Mouse (Mus musculus) embryonic facial prominence, embryonic 11.5 days (tissue): ENCODE results near the gene Crybb2. TPM values are rescaled to one million over a fixed set of nuclear protein-coding genes. Genes with fewer than 3 reads are reported as not detected.
A peak's percentile ranks its signal among the peaks of the same experiment; 100 is the strongest.
"Not testable (repeated sequence)": the region's sequence is repeated elsewhere in the genome, so short reads cannot be mapped to it uniquely, and the experiment has no call there.

ENCODE experiments used
- ATAC-seq: fragments of 200-750 bp; cut with Nextera tagmentation; replicated peaks from 2 replicates; pipeline ENCODE4 v1.8.0; 2017; ENCODE audit warnings: low read depth; ENCODE audit not compliant: insufficient number of reproducible peaks, low FRiP score, low TSS enrichment
- DNase-seq: peaks from one replicate; pipeline ENCODE4 v3.0.0-alpha.2; 2015; ENCODE audit warnings: low spot score
- H3K27ac ChIP-seq: fragments of 300-500 bp; sonication (generic); replicated peaks from 2 replicates; pipeline ENCODE4 v1.5.1; 2014; ENCODE audit warnings: mild to moderate bottlenecking, low read depth, low read length, control low read depth
- H3K27me3 ChIP-seq: fragments of 300-500 bp; sonication (generic); 2 replicates; pipeline ENCODE4 v1.6.1; 2014; ENCODE audit warnings: mild to moderate bottlenecking, low read length, moderate library complexity, mixed read lengths; ENCODE audit not compliant: control insufficient read depth, insufficient read depth
- H3K36me3 ChIP-seq: fragments of 300-500 bp; sonication (generic); replicated peaks from 2 replicates; pipeline ENCODE4 v1.6.1; 2014; ENCODE audit warnings: low read depth, mild to moderate bottlenecking, low read length, moderate library complexity, mixed read lengths; ENCODE audit not compliant: control insufficient read depth, insufficient read depth
- H3K4me1 ChIP-seq: fragments of 300-500 bp; sonication (generic); 2 replicates; pipeline ENCODE4 v1.6.1; 2014; ENCODE audit warnings: low read length, mixed read lengths; ENCODE audit not compliant: control insufficient read depth, insufficient read depth
- H3K4me2 ChIP-seq: fragments of 300-500 bp; sonication (generic); 2 replicates; pipeline ENCODE4 v1.6.1; 2014; ENCODE audit warnings: low read depth, mild to moderate bottlenecking, control low read depth, low read length, moderate library complexity
- H3K4me3 ChIP-seq: fragments of 300-500 bp; sonication (generic); 2 replicates; pipeline ENCODE4 v1.5.1; 2014; ENCODE audit warnings: low read depth, low read length, control low read depth
- H3K9ac ChIP-seq: fragments of 300-500 bp; sonication (generic); replicated peaks from 2 replicates; pipeline ENCODE4 v1.6.1; 2014; ENCODE audit warnings: mild to moderate bottlenecking, control low read depth, low read length
- H3K9me3 ChIP-seq: fragments of 300-500 bp; sonication (generic); replicated peaks from 2 replicates; pipeline ENCODE4 v1.6.1; 2016; ENCODE audit warnings: mild to moderate bottlenecking, low read length, inconsistent platforms, mixed read lengths; ENCODE audit not compliant: control insufficient read depth
- WGBS: fragments of 180-500 bp; shearing (Covaris S2); extraction: QIAGEN DNeasy Blood & Tissue Kit; methylation state at CpG from one replicate; pipeline ENCODE4 v1.1.7; 2014; 5-methylcytosine and 5-hydroxymethylcytosine counted together
- polyA plus RNA-seq: library from polyadenylated mRNA; unstranded; fragments of >200 nt; fragmentation: Nextera tagmentation; extraction: Ambion mirVana; gene quantifications from 2 replicates; pipeline ENCODE4 v1.2.1, GENCODE M21; 2014

Crybb2 gene
- polyA plus RNA-seq, 1 experiment from 2014 or later, result not detected

- H3K9me3 ChIP-seq, result no peaks in the 10 kb centered on the region
- ATAC-seq (no peak), DNase-seq (no peak)
- H3K27ac ChIP-seq, result no peak overlapping the region
- no peak overlapping the region for H3K4me3 ChIP-seq
- 0 out of 2 replicates have a peak overlapping the region, but pooled peaks have one; percentile 15 for H3K9ac ChIP-seq
- no peak overlapping the region for H3K4me2 ChIP-seq
- 22% methylated on average over 1 of the region's 1 CpGs for WGBS
- H3K27me3 ChIP-seq, result no peaks in the 10 kb centered on the region
- no peaks in the 10 kb centered on the region for H3K36me3 ChIP-seq
- H3K4me1 ChIP-seq, result no peaks in the 10 kb centered on the region; the same call in 1 of the 2 replicates
These were observed 41.0 kb upstream of the Crybb2 start for GRCm38 (mm10) chr5:113110929-113111328.

DNA sequence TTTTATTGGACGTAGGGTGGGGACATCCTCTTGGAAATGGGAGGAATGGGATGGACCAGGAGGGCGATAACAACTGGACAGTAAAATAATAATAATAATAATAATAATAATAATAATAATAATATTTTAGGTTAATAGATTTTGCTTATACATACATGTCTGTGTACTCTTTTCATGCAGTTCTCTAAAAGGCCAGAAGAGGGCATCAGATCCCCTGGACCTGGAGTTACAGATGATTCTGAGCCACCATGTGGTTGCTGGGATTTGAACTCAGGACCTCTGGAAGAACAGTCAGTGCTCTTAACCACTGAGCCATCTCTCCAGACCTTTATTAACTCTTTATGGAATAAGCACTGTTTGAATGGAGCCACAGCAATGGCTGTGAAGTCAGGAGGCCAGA, 39.7 kb upstream of the Crybb2 start:
- H3K36me3 ChIP-seq, H3K4me3 ChIP-seq, ATAC-seq, DNase-seq, H3K4me2 ChIP-seq, H3K9ac ChIP-seq, H3K27me3 ChIP-seq, H3K9me3 ChIP-seq, H3K27ac ChIP-seq, H3K4me1 ChIP-seq: not testable (repeated sequence)
- WGBS, result 88% methylated on average over 2 of the region's 2 CpGs

DNA sequence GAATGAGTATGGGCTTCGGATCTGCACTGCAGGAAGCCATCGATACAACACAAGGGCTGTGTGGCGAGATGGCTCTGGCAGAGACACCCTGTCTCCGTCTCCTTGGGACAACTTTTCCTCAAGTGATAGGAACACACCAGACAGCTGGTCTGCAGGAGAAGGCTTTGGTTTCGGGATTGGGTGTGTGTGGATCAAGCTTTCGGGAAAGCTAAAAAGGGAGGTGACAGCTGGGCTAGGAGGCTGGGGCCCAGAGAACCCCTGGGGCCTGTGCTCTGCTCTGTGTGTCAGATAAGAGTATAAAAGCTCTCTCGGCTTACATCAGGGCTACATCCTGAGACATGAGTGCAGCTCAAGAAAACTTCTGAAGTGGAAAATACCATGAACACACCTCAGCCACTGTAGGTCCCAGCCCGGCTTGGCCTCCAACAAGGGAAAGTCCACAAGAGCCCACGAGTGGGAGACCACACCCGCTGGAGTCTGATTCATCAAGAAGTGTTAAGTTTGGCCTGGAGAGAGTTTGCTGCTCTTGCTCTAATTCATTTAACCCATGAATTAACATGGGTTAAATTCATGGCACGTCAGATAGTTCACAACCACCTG, 38.3 kb upstream of the Crybb2 start:
- 78% methylated on average over 11 of the region's 11 CpGs for WGBS
- no peak for ATAC-seq
- Histone ChIP-seq H3K27ac (no peak overlapping the region), H3K36me3 (no peaks in the 10 kb centered on the region), H3K4me2 (no peak overlapping the region), H3K4me1 (no peaks in the 10 kb centered on the region), H3K4me3 (no peak overlapping the region), H3K27me3 (no peaks in the 10 kb centered on the region), H3K9ac (no peak overlapping the region), H3K9me3 (no peaks in the 10 kb centered on the region)
- DNase-seq, result no peak

DNA sequence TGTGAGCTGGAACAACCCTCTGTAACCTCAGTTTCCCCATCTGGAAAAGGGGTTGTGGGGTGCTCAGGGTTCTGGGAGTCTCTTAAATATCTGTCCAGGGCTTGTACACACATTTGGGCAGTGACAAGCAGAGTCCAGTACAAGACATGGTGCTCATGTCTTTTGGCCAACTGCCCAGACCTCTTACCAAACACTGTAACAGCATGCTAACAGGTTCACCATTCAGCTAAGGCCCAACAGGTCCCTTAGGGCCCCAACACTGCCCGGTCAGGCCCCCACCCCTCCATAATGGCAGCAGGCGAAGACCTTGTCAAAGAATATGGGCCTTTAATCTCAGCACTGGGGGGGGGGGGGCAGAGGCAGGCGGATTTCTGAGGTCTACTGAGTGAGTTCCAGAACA, 37.8 kb upstream of the Crybb2 start:
- Histone ChIP-seq H3K4me1 (no peaks in the 10 kb centered on the region), H3K27me3 (no peaks in the 10 kb centered on the region), H3K36me3 (no peaks in the 10 kb centered on the region), H3K27ac (no peak overlapping the region), H3K9ac (no peak overlapping the region), H3K4me3 (no peak overlapping the region), H3K4me2 (no peak overlapping the region), H3K9me3 (no peaks in the 10 kb centered on the region)
- no peak for ATAC-seq
- 65% methylated on average over 3 of the region's 3 CpGs for WGBS
- no peak for DNase-seq

DNA sequence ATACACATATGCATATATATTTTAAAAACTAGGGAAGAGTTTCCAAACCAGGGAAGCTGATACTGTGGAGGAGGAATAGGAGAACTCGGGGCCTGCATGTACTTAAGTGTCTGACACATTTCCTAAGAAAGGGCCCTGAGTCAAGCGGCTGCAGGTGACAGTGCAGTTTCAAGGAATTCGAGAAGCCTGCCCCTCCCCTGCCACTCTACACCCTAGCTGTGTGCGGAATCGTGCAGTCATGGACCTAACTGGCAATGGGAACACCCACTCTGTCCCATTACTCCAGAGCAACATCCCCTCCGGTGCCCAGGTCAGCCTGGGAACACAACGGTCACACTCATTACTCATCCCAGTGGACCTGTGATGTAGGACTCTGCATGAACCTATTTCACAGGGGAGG, 36.7 kb upstream of the Crybb2 start:
- no peaks in the 10 kb centered on the region for H3K36me3 ChIP-seq
- H3K9ac ChIP-seq, result no peak overlapping the region
- DNase-seq (no peak), ATAC-seq (no peak)
- no peak overlapping the region for H3K4me3 ChIP-seq
- no peaks in the 10 kb centered on the region for H3K9me3 ChIP-seq
- 71% methylated on average over 7 of the region's 7 CpGs for WGBS
- H3K4me2 ChIP-seq, result no peak overlapping the region
- H3K4me1 ChIP-seq, result no peaks in the 10 kb centered on the region
- H3K27me3 ChIP-seq, result no peaks in the 10 kb centered on the region
- H3K27ac ChIP-seq, result no peak overlapping the region

DNA sequence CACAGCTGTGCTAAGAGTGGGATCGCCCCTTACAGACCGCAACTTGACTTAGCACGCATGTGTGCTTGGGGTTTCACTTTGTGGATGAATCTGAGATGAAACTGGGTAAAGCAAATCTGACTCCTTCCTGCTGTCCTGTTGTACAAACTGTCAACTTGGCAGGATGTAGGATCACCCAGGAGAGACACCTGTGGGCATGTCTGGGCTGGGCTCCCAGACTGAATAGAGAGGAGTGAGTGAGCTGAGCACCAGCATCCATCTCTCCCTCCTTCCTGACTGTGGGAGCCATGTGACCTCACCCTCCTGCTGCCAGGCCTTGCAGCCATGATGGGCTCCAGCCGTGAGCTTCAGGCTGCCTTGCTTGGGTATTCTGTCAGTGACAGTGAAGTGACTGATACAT, 35.6 kb upstream of the Crybb2 start:
- no peak for ATAC-seq
- DNase-seq, result no peak
- Histone ChIP-seq H3K9ac (no peak overlapping the region), H3K4me3 (no peak overlapping the region), H3K36me3 (no peaks in the 10 kb centered on the region), H3K27me3 (no peaks in the 10 kb centered on the region), H3K4me1 (no peaks in the 10 kb centered on the region), H3K9me3 (no peaks in the 10 kb centered on the region), H3K27ac (no peak overlapping the region), H3K4me2 (no peak overlapping the region)
- 91% methylated on average over 4 of the region's 4 CpGs for WGBS

DNA sequence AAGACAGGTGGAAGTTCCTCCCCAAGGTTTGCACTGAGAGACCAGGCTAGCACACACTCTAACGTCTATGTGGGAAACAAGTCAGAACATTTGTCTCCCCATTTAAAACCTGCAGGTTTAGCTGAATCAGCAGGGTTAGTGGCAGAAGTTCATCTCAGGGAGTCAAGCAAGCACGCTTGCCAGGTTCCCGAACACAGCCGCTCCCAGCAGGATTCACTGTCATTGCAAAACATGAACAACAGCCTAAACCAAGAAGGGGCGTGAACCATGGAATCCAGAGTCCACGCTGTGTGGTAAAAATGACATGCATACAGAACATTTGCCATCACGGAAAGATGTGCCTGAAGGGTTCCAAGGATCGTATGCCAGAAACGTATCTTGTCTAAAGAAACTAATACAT, 35.1 kb upstream of the Crybb2 start:
- DNase-seq, result no peak
- no peak overlapping the region for H3K9ac ChIP-seq
- no peak overlapping the region for H3K4me2 ChIP-seq
- ATAC-seq, result no peak
- no peaks in the 10 kb centered on the region for H3K4me1 ChIP-seq
- no peaks in the 10 kb centered on the region for H3K27me3 ChIP-seq
- H3K4me3 ChIP-seq, result no peak overlapping the region
- no peaks in the 10 kb centered on the region for H3K9me3 ChIP-seq
- H3K36me3 ChIP-seq, result no peaks in the 10 kb centered on the region
- no peak overlapping the region for H3K27ac ChIP-seq
- WGBS, result 83% methylated on average over 9 of the region's 9 CpGs

- Histone ChIP-seq H3K27ac (no peak overlapping the region), H3K4me3 (no peak overlapping the region), H3K9me3 (no peaks in the 10 kb centered on the region), H3K4me1 (no peaks in the 10 kb centered on the region), H3K27me3 (no peaks in the 10 kb centered on the region), H3K36me3 (no peaks in the 10 kb centered on the region), H3K4me2 (no peak overlapping the region), H3K9ac (no peak overlapping the region)
- no peak for DNase-seq
- no peak for ATAC-seq
- 68% methylated on average over 7 of the region's 7 CpGs for WGBS
These were observed 32.5 kb upstream of the Crybb2 start for GRCm38 (mm10) chr5:113102455-113102854.
